Mouse (Mus musculus) heart, adult 9 months (tissue): ENCODE measurements at regions not wholly inside any gene's neighbourhood (a gene's known extent, or its start where the extent isn't known, plus 50 kb on each side); places are given as distances from the start of the nearest gene placed in this dataset.

Source experiments
- DNase-seq, 2 experiments: peaks; one replicate each; pipeline ENCODE4 v3.0.0; 2022; ENCODE audit warnings: low spot score in 2 of 2

- no peak for DNase-seq
These were observed 70.0 kb upstream of the Fggy start for GRCm38 (mm10) chr4:95487323-95487722.

DNA sequence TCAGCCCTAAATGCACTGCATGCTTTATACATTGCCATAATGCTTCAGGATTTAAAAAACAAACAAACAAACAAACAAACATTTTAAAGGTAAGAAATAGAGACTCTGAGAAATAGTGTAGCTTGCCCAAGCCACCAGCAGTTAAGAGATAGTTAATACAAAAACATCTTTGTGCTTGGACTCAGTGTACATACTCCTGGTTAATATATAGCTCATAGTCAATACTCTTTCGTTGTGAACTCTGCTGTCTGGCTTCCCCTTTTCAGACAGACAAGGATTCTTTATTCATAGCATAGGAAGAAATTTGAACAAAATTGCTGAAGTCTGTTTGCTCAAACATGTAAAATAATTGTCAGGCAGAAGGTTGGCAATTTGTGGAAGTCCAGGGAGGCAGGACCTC lies 69.3 kb upstream of the Fggy start:
- DNase-seq: no peak

GRCm38 (mm10) chr4:95489059-95489458 lies 68.2 kb upstream of the Fggy start:
- no peak for DNase-seq

DNA sequence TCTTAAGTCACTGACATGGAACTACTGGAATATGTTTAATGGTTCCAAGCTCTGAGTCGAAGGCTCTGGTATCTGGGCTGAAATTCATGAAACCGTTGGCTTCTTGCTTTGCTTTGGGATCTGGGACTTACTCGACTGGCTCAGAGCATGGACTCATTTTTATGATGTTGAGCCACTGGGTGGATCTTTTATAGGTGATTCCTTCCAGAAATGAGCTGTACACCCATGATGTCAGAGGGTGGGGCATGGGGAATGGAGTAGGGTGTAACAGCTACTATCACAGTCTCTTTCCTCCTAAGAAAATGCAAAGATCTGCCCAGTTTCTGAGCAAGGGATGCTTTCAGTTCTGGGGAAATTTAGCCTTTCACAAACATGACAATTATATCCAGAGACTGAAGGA lies 57.0 kb upstream of the Fggy start:
- peak; percentile 38 to 61 for DNase-seq

- no peak for DNase-seq
These were observed 56.1 kb upstream of the Fggy start for GRCm38 (mm10) chr4:95501164-95501563.

GRCm38 (mm10) chr4:95507141-95507945 lies 50.0 kb upstream of the Fggy start:
- no peak for DNase-seq
